Mouse (Mus musculus) A20 (cell line): ENCODE measurements around the gene Iqcd.
A peak's percentile ranks its signal among the peaks of the same experiment; 100 is the strongest.

Experiments used
- DNase-seq: peaks from one replicate; pipeline ENCODE4 v3.0.0-alpha.2; 2011; ENCODE audit warnings: low read depth, low spot score

Gene Iqcd

GRCm38 (mm10) chr5:120571056-120571740 lies 17.6 kb upstream of the Iqcd start:
- DNase-seq: no peak

- DNase-seq: no peak
Observed at GRCm38 (mm10) chr5:120574469-120575063, 14.2 kb upstream of the Iqcd start.

- DNase-seq: peak; percentile 30
Observed at GRCm38 (mm10) chr5:120576781-120577301, 12.0 kb upstream of the Iqcd start.

GRCm38 (mm10) chr5:120577935-120578441 lies 10.8 kb upstream of the Iqcd start:
- peak; percentile 54 for DNase-seq

GRCm38 (mm10) chr5:120578504-120579081 lies 10.2 kb upstream of the Iqcd start:
- no peak for DNase-seq

GRCm38 (mm10) chr5:120579211-120579897 lies 9.5 kb upstream of the Iqcd start:
- no peak for DNase-seq

GRCm38 (mm10) chr5:120579898-120580626 lies 8.8 kb upstream of the Iqcd start:
- no peak for DNase-seq

- DNase-seq: no peak
Observed at GRCm38 (mm10) chr5:120582002-120582401, 6.8 kb upstream of the Iqcd start.

GRCm38 (mm10) chr5:120583511-120583910 lies 5.3 kb upstream of the Iqcd start:
- DNase-seq: peak; percentile 32

GRCm38 (mm10) chr5:120584968-120585367 lies 3.8 kb upstream of the Iqcd start:
- DNase-seq: no peak

- no peak for DNase-seq
Observed at GRCm38 (mm10) chr5:120586741-120587615, 1.8 kb upstream of the Iqcd start.

- no peak for DNase-seq
Observed at GRCm38 (mm10) chr5:120587616-120587926, 1.2 kb upstream of the Iqcd start.

- no peak for DNase-seq
Observed at GRCm38 (mm10) chr5:120587940-120588568, 762 bp upstream of the Iqcd start.

GRCm38 (mm10) chr5:120590356-120591010 lies 1.7 kb downstream of the Iqcd start:
- peak; percentile 82 for DNase-seq

- DNase-seq: peak; percentile 61
Observed at GRCm38 (mm10) chr5:120592141-120592540, 3.3 kb downstream of the Iqcd start.

- no peak for DNase-seq
Observed at GRCm38 (mm10) chr5:120594485-120594884, 5.7 kb downstream of the Iqcd start.

GRCm38 (mm10) chr5:120599625-120600024 lies 10.8 kb downstream of the Iqcd start:
- DNase-seq: no peak

GRCm38 (mm10) chr5:120600946-120601668 lies 12.3 kb downstream of the Iqcd start:
- DNase-seq: peak; percentile 51

GRCm38 (mm10) chr5:120602210-120602609 lies 13.4 kb downstream of the Iqcd start:
- DNase-seq: no peak
